Mouse (Mus musculus) gastrocnemius, adult 2 months (tissue): ENCODE data around the gene Cd7. TPM values are rescaled to one million over a fixed set of nuclear protein-coding genes. Genes with fewer than 3 reads are reported as not detected.
"Not testable (repeated sequence)": the region's sequence is repeated elsewhere in the genome, so short reads cannot be mapped to it uniquely, and the experiment has no call there.

Experiments used
- DNase-seq: peaks from one replicate; pipeline ENCODE4 v3.0.0; 2022
- H3K27ac ChIP-seq: fragments of 200-600 bp; 2 replicates; pipeline ENCODE4 v1.8.1; 2022; ENCODE audit warnings: mild to moderate bottlenecking
- H3K4me3 ChIP-seq: fragments of 200-600 bp; 2 replicates; pipeline ENCODE4 v1.8.1; 2022; ENCODE audit warnings: mild to moderate bottlenecking, moderate library complexity
- CTCF ChIP-seq: fragments of 200-600 bp; IDR thresholded peaks from 2 replicates; pipeline ENCODE4 v1.8.1; 2022; ENCODE audit warnings: antibody characterized with exemption, mild to moderate bottlenecking, moderate library complexity
- intact Hi-C: fragments of 180-260 bp; cut with DNase I; formaldehyde crosslinking; loops from one replicate; pipeline ENCODE4 v1.15.1; 2025
- long read RNA-seq, 2 experiments: library from polyadenylated mRNA; stranded (forward); transcript quantifications; one replicate each; pipeline ENCODE4 v2.0.0; 2021
- total RNA-seq, 2 experiments: library from RNA; stranded (reverse); gene quantifications; 2 replicates each; pipeline ENCODE4 v1.2.3; 2021

Cd7 gene
- not detected for total RNA-seq
- long read RNA-seq, experiment 1: 0 reads
- long read RNA-seq, experiment 2: 0 reads

DNA sequence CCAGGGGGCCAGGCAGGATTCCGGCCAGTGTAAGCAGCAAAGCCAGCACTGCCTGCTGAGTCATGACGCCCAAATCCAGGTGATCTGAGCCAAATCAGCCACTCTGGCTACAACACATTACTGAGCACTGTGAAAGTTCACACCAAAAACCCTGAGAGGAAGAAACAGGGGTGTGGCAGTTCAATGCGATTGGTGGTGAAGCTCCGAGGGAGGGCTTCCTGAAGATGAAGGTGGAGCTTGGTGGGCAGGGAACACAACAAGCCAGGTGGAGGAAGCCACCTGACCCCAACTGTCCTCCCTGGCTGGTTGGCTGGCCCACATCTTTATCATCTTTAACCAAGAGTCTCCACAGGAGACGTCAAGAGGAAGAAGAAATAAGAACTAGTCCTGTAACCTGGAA is at the start of gene Cd7:
Gene Cd7 (minus strand): TSS at position 117 of the 400 bp plus-strand sequence.
- intact Hi-C loops: no loop called here
- DNase-seq: no peak
- no peak within 1 kb of the TSS for H3K4me3 ChIP-seq
- no peak within 1 kb of the TSS for H3K27ac ChIP-seq
- TF ChIP-seq CTCF: no peak

DNA sequence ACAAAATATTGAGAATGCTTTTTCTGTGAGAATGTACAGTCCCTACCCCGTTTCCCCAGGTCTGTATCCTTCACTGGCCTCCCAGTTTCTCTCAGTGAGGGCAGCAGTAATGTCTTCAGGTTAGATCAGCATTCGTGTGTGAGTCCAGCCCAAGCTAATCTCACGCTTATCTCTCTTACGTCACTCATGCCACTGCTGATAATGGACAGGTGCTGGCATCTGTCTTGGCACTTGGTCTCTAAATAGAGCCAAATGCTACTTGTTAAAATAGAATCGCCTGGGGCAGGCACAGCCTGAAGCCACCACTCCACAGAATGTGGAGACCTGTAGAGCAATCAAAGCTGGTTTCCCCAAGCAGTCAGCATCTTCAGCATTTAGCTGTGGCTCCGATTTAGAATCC is 49.8 kb upstream of the Cd7 start:
- Histone ChIP-seq H3K27ac (no peak overlapping the region), H3K4me3 (no peak overlapping the region)
- no peak for TF ChIP-seq CTCF
- intact Hi-C loops: no loop called here
- no peak for DNase-seq

DNA sequence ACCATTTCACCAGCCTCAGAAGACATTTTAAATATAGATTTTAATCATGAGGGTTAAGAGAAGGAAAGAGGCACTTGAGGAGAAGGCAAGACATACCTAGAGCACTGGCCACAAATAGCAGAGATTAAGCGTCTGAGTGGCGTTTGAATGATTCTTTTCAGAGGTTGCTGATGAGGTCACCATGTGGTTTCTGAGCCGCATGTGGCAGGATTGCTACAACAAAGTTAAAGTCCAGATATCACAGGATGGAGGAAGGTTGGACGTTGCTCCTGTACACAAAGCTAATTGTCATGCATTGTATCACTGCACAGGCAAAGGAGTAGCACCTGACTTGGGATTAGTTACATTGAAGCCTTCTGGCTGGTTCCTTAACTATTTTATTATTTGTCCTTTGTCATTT is 47.1 kb upstream of the Cd7 start:
- intact Hi-C loops: no loop called here
- H3K4me3 ChIP-seq: no peak overlapping the region
- no peak for DNase-seq
- no peak for TF ChIP-seq CTCF
- no peak overlapping the region for H3K27ac ChIP-seq

DNA sequence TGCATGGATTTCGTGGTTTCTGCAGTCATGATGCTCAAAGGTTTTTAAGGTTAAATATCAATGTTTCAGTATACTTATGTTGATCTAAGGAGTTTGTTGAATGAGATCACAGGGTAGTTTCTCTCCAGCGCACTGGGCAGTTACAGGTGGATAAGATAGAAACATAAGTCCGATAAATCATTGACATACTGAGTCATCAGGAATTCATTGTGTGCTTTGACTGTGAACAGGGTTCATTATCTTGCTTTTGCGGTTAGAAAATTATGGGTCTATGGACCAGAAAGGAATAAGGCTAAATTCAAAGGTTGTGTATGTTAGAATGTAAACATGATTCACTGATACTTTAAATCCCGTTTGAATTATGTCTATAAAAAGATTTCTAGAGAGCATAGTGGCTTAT is 46.0 kb upstream of the Cd7 start:
- DNase-seq: no peak
- Histone ChIP-seq H3K27ac (no peak overlapping the region), H3K4me3 (no peak overlapping the region)
- intact Hi-C loops: no loop called here
- TF ChIP-seq CTCF: no peak

DNA sequence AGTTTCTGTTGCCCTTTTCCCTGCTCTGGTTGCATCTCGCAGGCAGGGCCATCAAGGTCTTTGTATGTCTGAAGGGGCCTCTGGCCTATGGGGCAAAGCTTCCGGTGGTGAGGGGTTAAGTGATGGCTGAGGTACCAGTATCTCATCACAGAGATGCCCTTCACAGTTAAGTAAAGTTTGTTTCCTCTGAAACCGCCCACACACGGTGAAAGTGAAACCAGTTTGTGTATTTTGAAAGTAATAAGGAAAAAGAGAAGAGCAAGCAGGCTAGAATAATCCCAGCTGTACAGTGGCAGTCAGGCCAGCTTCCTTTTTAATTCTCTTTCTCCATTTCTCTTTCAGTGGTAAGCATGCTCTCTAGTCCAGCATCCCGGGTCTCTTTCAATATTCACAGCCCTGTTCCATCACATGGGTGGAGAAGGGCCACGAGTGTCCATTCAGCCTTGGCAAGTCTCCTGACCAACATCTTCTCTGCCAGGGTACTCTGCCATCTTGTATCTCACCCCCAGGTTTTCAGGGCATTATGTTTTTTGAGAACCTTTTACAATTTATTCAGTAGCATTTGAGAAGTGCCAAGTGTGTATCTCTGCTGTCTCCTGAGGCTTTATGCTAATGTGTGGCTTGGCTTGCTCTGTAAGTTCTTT is 43.8 kb upstream of the Cd7 start:
- peak overlapping the region; percentile 71 for H3K27ac ChIP-seq
- intact Hi-C loops: no loop called here
- DNase-seq: no peak

DNA sequence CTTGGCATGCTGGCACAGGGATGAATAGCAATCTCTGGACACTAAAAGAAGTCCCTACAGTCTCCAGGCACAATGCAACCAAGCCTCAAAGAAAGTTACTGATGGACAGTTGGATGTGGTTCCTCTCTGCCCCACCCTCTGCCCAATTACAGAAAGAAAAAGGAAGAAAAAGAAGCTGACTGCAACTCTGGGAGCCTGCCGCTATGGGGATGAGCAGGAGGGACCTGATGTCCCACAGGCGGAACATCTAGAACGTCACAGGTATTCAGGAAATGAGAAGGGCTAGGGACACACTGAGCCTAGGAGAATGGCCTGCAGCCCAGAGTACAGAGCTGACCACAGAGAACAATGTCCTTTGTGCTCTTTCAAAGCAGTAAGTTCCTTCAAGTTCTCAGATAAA is 43.0 kb upstream of the Cd7 start:
- DNase-seq: no peak
- TF ChIP-seq CTCF: no peak
- H3K4me3 ChIP-seq: no peak overlapping the region
- intact Hi-C loops: no loop called here
- peak overlapping the region; percentile 71 for H3K27ac ChIP-seq

More for the DNA sequence above, 43.8 kb upstream of the Cd7 start:
- peak overlapping the region; percentile 35 for H3K4me3 ChIP-seq
- no peak for TF ChIP-seq CTCF

DNA sequence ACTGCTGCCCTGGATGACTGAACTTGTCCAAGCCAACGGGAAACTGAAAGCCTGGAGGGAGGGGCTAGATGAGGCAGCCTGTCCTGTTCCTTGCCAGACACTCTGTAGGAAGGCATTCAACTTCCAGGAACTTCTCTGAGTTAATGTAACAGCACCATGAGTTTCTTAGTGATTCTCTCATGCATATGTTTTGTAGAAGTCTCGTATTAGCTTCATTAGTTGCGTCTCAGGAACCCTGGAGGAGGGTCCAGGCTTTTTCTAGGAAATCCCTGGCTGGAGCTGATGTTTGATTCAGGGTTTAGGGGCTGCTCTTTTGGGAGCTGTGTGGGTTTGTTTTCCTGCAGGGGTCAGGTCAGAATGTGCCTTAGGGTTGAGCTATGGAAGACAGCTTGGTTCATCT is 41.9 kb upstream of the Cd7 start, which contains the start of gene Sectm1a:
Gene Sectm1a (minus strand): TSS at position 101 of the 400 bp plus-strand sequence.
- TF ChIP-seq CTCF: no peak
- DNase-seq: no peak
- no peak within 1 kb of the TSS for H3K27ac ChIP-seq
- H3K4me3 ChIP-seq: no peak within 1 kb of the TSS
- intact Hi-C loops: no loop called here

DNA sequence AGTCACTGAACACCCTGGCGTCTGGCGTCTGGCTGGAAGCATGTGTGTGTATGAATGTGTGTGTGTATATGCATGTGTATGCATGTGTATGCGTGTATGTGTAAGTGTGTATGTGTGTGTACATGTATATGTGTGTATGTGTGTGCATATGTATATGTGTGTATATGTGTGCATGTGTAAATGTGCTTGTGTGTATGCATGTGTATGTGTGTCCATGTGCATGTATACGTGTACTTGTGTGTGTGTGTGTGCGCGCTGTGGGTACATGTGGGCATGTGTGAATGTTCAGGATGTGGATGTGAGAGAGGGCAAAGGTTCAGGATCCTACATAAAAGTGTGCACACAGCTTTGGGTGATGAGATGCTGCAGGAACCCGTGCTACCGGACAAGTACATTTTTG is 41.1 kb upstream of the Cd7 start:
- TF ChIP-seq CTCF: no peak
- Histone ChIP-seq H3K4me3 (no peak overlapping the region), H3K27ac (no peak overlapping the region)
- intact Hi-C loops: no loop called here
- DNase-seq: no peak

DNA sequence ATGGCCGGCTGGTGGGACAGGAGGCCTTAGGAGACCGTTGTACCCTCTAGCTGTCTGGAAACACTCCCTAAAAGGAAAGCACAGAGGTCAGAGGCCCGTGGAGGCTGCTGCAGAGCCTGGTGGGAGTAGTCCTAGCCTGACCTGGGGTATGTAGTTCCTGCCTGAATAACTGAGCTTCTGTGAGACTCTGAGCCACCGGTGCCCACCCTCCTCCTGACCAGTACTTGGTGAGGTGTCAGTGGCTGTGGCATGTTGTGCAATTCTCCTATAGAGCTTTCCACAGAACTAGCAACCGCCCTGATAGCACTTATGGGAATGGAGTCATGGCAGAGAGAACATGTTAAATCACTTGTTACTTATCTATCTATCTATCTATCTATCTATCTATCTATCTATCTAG is 36.4 kb upstream of the Cd7 start:
- intact Hi-C loops: loop anchor here (5.0 kb wide), 1 partner anchor 47 kb away; no protein-coding TSS in a partner anchor
- H3K4me3 ChIP-seq: no peak overlapping the region
- DNase-seq: no peak
- TF ChIP-seq CTCF: no peak
- no peak overlapping the region for H3K27ac ChIP-seq

DNA sequence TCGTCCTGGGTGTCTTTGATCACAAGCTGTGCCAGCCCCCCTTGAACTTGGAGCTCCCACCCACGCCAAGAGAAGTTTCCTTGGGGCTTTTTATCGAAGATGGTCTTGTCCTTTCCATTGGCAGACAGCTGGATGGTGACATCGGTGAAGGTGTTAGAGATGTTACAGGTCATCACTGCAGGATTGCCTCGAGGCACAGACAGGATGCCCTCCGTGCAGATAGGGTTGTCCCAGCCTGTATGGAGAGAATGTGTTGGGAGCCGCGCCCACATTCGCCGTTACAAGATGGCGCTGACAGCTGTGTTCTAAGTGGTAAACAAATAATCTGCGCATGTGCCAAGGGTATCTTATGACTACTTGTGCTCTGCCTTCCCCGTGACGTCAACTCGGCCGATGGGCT is 30.4 kb upstream of the Cd7 start:
- H3K27ac ChIP-seq, H3K4me3 ChIP-seq, DNase-seq, intact Hi-C loops: not testable (repeated sequence)

DNA sequence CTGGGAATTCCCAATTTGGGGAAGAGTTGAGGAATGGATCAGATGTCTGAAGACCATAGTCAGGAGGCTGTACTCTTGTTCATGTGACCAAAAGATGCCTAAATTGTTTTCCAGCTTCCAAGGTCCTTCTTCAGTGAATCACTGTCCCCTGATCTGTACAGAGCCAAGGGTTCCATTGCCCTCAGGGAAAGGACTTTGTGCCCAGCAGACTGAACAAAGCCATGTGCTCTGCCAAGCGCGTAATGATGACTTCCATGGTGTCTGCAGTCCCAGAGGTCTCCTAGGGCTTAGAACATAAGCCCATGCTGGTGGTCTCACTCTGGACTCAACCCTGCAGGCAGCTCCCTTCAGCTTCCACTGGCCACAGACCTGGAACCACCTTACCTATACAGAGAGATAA is 28.7 kb upstream of the Cd7 start:
- no peak for DNase-seq
- Histone ChIP-seq H3K4me3 (no peak overlapping the region), H3K27ac (no peak overlapping the region)
- TF ChIP-seq CTCF: no peak
- intact Hi-C loops: no loop called here

DNA sequence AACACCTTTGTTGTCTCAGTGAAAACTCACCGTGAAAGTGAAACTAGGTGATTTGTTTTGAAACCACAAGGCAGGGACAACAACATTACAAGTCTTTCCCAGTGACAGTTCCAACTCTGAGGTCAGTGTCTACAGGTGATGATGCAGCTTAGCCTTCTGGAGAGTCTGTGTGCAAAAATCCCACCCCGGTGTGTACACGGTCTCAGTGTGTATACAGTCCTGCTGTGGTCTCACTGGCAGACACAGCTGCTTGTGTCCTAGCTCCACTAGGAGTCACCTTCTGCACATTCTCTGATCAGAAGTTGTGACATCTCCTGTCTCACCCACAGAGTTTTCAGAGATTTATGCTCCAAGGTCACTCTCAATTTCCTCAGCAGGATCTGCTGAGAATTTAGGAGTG is 25.0 kb upstream of the Cd7 start:
- Histone ChIP-seq H3K4me3 (peak overlapping the region; percentile 30), H3K27ac (0 out of 2 replicates have a peak overlapping the region, but pooled peaks have one; percentile 4)
- no peak for DNase-seq
- intact Hi-C loops: no loop called here
- peak; percentile 49 for TF ChIP-seq CTCF

DNA sequence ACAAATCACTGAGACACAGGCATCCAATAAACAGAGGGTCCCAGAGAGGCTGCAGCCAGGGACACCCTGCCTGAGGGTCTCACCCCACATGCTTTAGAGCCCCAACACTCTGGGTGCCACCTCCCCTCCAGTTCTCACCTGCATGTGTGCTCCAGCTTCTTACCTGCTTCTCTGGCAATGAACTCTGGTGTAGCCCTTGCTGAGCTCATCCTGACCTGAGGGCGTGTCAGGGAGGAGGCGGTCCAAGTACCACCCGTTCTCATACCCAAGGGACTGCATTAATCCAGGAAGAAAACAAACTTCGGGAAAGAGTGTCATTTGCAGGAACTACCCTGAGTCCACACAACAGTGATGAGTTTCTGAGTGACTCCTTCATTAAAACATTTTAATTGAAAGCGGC is 24.2 kb upstream of the Cd7 start, which contains the start of gene Sectm1b:
Gene Sectm1b (minus strand): TSS at position 191 of the 400 bp plus-strand sequence.
- no peak for DNase-seq
- H3K27ac ChIP-seq: peak within 1 kb of the TSS; percentile 4; the same call in 1 of the 2 replicates
- H3K4me3 ChIP-seq: peak within 1 kb of the TSS; percentile 30
- TF ChIP-seq CTCF: no peak
- intact Hi-C loops: no loop called here

DNA sequence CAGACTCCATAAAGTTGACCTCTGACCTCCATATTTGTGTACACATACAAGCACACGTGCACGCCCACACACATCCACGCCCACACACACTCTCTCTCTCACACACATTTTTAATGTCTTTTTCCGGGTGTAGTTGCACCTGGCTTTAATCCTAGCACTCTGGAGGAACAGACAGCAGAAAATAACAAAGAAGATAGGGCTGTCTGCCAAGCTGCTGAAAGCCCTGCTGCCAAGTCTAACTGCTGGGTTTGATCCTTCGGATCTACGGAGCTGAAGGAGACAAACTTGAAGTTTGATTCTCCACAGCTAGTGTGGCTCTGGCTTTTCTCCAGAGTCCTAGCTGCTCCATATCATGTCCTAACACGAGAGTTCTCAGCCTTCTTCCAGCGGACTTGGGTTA is 22.4 kb upstream of the Cd7 start:
- intact Hi-C loops: no loop called here
- no peak for DNase-seq
- no peak for TF ChIP-seq CTCF
- Histone ChIP-seq H3K4me3 (no peak overlapping the region), H3K27ac (no peak overlapping the region)

DNA sequence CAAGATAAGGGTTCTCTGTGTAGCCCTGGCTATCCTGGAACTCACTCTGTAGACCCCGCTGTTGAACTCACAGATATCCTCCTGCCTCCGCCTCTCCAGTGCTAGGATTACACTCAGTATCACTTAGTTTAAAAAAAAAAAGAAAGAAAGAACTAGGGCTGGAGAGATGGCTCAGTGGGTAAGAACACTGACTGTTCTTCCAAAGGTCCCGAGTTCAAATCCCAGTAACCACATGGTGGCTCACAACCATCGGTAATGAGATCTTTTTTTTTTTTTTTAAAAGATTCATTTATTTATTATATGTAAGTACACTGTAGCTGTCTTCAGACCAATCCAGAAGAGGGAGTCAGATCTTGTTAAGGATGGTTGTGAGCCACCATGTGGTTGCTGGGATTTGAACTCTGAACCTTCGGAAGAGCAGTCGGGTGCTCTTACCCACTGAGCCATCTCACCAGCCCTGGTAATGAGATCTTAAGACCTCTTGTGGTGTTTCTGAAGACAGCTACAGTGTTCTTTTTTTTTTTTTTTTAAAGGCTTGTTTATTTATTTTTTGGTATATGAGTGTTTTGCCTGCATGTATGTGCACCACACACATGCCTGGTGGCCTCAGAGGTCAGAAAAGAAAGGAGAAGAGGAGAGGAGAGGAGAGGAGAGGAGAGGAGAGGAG is 21.3 kb upstream of the Cd7 start:
- H3K27ac ChIP-seq, intact Hi-C loops, H3K4me3 ChIP-seq, DNase-seq: not testable (repeated sequence)
